Mouse (Mus musculus): ENCODE results near the gene Sec23b. TPM values are rescaled to one million over a fixed set of nuclear protein-coding genes. Genes with fewer than 3 reads are reported as not detected.

Gene Sec23b
- polyA plus RNA-seq (2012): 0.43 and 0.44 TPM in 2 replicates

- no peak for TF ChIP-seq TAL1 (IDR thresholded peaks at IDR 0.05; ENCODE audit: low read length)
- no peak for TF ChIP-seq GATA1 (IDR thresholded peaks at IDR 0.05; ENCODE audit: low read length)
Measured at GRCm38 (mm10) chr2:144555820-144556552, at the start of gene Sec23b. Gene Sec23b (plus strand): TSS chr2:144556229.

GRCm38 (mm10) chr2:144514619-144515018 lies 41.4 kb upstream of the Sec23b start:
- H3K9me3 ChIP-seq (ENCODE audit: control insufficient read depth, low read length): no peaks in the 10 kb centered on the region
- H3K27me3 ChIP-seq (ENCODE audit: control insufficient read depth): no peaks in the 10 kb centered on the region
- TF ChIP-seq TAL1 (IDR thresholded peaks at IDR 0.05; ENCODE audit: low read length) (no peak), GATA1 (IDR thresholded peaks at IDR 0.05; ENCODE audit: low read length) (no peak)

More at GRCm38 (mm10) chr2:144555820-144556552, at the start of gene Sec23b:
- H3K4me1 ChIP-seq (ENCODE audit: control insufficient read depth): peaks cover 25% of the 10 kb centered on the region
- H3K9me3 ChIP-seq (ENCODE audit: control insufficient read depth, low read length): no peaks in the 10 kb centered on the region
- H3K36me3 ChIP-seq (ENCODE audit: control insufficient read depth): peaks cover 19% of the 10 kb centered on the region
- peak within 1 kb of the TSS; percentile 97 for H3K4me3 ChIP-seq (replicated peaks)
- H3K27me3 ChIP-seq (ENCODE audit: control insufficient read depth): no peaks in the 10 kb centered on the region

GRCm38 (mm10) chr2:144519772-144520171 lies 36.3 kb upstream of the Sec23b start:
- no peaks in the 10 kb centered on the region for H3K9me3 ChIP-seq (ENCODE audit: control insufficient read depth, low read length)

More at GRCm38 (mm10) chr2:144514619-144515018, 41.4 kb upstream of the Sec23b start:
- no peaks in the 10 kb centered on the region for H3K4me1 ChIP-seq (ENCODE audit: control insufficient read depth)
- H3K36me3 ChIP-seq (ENCODE audit: control insufficient read depth): no peaks in the 10 kb centered on the region
- no peak overlapping the region for H3K4me3 ChIP-seq (replicated peaks)

GRCm38 (mm10) chr2:144525856-144526255 lies 30.2 kb upstream of the Sec23b start:
- Histone ChIP-seq H3K4me1 (ENCODE audit: control insufficient read depth) (peaks cover 23% of the 10 kb centered on the region), H3K36me3 (ENCODE audit: control insufficient read depth) (peaks cover 7% of the 10 kb centered on the region), H3K4me3 (replicated peaks) (no peak overlapping the region), H3K27me3 (ENCODE audit: control insufficient read depth) (peaks cover 39% of the 10 kb centered on the region), H3K9me3 (ENCODE audit: control insufficient read depth, low read length) (no peaks in the 10 kb centered on the region)
- TF ChIP-seq TAL1 (IDR thresholded peaks at IDR 0.05; ENCODE audit: low read length) (no peak), GATA1 (IDR thresholded peaks at IDR 0.05; ENCODE audit: low read length) (no peak)

More at GRCm38 (mm10) chr2:144519772-144520171, 36.3 kb upstream of the Sec23b start:
- Histone ChIP-seq H3K36me3 (ENCODE audit: control insufficient read depth) (no peaks in the 10 kb centered on the region), H3K27me3 (ENCODE audit: control insufficient read depth) (peaks cover 14% of the 10 kb centered on the region), H3K4me1 (ENCODE audit: control insufficient read depth) (no peaks in the 10 kb centered on the region), H3K4me3 (replicated peaks) (no peak overlapping the region)
- no peak for TF ChIP-seq GATA1 (IDR thresholded peaks at IDR 0.05; ENCODE audit: low read length)
- no peak for TF ChIP-seq TAL1 (IDR thresholded peaks at IDR 0.05; ENCODE audit: low read length)

GRCm38 (mm10) chr2:144526981-144527820 lies 28.8 kb upstream of the Sec23b start, which contains the start of the genes Dzank1 and Polr3f:
Gene Dzank1 (minus strand): TSS chr2:144527414.
Gene Polr3f (plus strand): TSS chr2:144527718.
- Histone ChIP-seq H3K4me1 (ENCODE audit: control insufficient read depth) (peaks cover 23% of the 10 kb centered on the region), H3K36me3 (ENCODE audit: control insufficient read depth) (peaks cover 12% of the 10 kb centered on the region), H3K4me3 (replicated peaks) (peak within 1 kb of the TSS; percentile 86), H3K9me3 (ENCODE audit: control insufficient read depth, low read length) (no peaks in the 10 kb centered on the region), H3K27me3 (ENCODE audit: control insufficient read depth) (peaks cover 39% of the 10 kb centered on the region)
- no peak for TF ChIP-seq TAL1 (IDR thresholded peaks at IDR 0.05; ENCODE audit: low read length)

GRCm38 (mm10) chr2:144527821-144528174 lies 28.2 kb upstream of the Sec23b start:
- TF ChIP-seq TAL1 (IDR thresholded peaks at IDR 0.05; ENCODE audit: low read length): no peak
- no peak for TF ChIP-seq GATA1 (IDR thresholded peaks at IDR 0.05; ENCODE audit: low read length)
- H3K4me3 ChIP-seq (replicated peaks): peak overlapping the region; percentile 86
- H3K36me3 ChIP-seq (ENCODE audit: control insufficient read depth): peaks cover 17% of the 10 kb centered on the region
- no peaks in the 10 kb centered on the region for H3K9me3 ChIP-seq (ENCODE audit: control insufficient read depth, low read length)
- peaks cover 37% of the 10 kb centered on the region for H3K27me3 ChIP-seq (ENCODE audit: control insufficient read depth)
- peaks cover 23% of the 10 kb centered on the region for H3K4me1 ChIP-seq (ENCODE audit: control insufficient read depth)

GRCm38 (mm10) chr2:144537123-144537522 lies 18.9 kb upstream of the Sec23b start:
- H3K4me1 ChIP-seq (ENCODE audit: control insufficient read depth): no peaks in the 10 kb centered on the region
- no peaks in the 10 kb centered on the region for H3K27me3 ChIP-seq (ENCODE audit: control insufficient read depth)
- no peak overlapping the region for H3K4me3 ChIP-seq (replicated peaks)
- H3K36me3 ChIP-seq (ENCODE audit: control insufficient read depth): peaks cover 80% of the 10 kb centered on the region
- TF ChIP-seq GATA1 (IDR thresholded peaks at IDR 0.05; ENCODE audit: low read length) (no peak), TAL1 (IDR thresholded peaks at IDR 0.05; ENCODE audit: low read length) (no peak)
- no peaks in the 10 kb centered on the region; the same call in 1 of the 2 replicates for H3K9me3 ChIP-seq (ENCODE audit: control insufficient read depth, low read length)

GRCm38 (mm10) chr2:144541246-144541645 lies 14.8 kb upstream of the Sec23b start:
- no peaks in the 10 kb centered on the region for H3K4me1 ChIP-seq (ENCODE audit: control insufficient read depth)
- no peak for TF ChIP-seq GATA1 (IDR thresholded peaks at IDR 0.05; ENCODE audit: low read length)
- H3K4me3 ChIP-seq (replicated peaks): no peak overlapping the region
- no peaks in the 10 kb centered on the region for H3K27me3 ChIP-seq (ENCODE audit: control insufficient read depth)
- H3K36me3 ChIP-seq (ENCODE audit: control insufficient read depth): peaks cover 55% of the 10 kb centered on the region
- H3K9me3 ChIP-seq (ENCODE audit: control insufficient read depth, low read length): no peaks in the 10 kb centered on the region

- H3K4me1 ChIP-seq (ENCODE audit: control insufficient read depth): no peaks in the 10 kb centered on the region
- H3K4me3 ChIP-seq (replicated peaks): no peak overlapping the region
- no peak for TF ChIP-seq GATA1 (IDR thresholded peaks at IDR 0.05; ENCODE audit: low read length)
- no peaks in the 10 kb centered on the region for H3K27me3 ChIP-seq (ENCODE audit: control insufficient read depth)
- H3K9me3 ChIP-seq (ENCODE audit: control insufficient read depth, low read length): no peaks in the 10 kb centered on the region
- H3K36me3 ChIP-seq (ENCODE audit: control insufficient read depth): peaks cover 36% of the 10 kb centered on the region
Measured at GRCm38 (mm10) chr2:144543670-144544069, 12.4 kb upstream of the Sec23b start.
